Mouse (Mus musculus): ENCODE data around the gene Gm1330.

DNA sequence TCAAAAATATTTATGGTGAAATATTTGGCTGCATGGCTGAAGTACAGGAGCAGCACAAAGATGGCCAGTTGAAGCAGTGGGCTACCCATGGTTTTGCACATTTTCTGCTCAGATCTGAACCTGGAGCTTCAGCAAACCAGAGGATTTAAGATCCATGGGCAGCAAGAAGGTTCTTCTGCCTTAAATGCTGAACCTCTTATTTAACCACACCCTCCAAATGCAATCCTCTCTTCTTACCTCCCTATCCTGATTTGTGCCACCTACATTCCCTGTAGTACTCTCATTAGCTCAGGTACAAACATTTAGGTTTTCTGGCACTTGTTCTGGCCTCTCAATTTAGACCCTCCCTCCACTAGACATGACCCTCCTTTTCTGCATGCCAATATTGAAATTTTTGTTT lies at the start of gene Gm1330:
- TF ChIP-seq USF1 (IDR thresholded peaks at IDR 0.05; ENCODE audit: low read depth, low read length) (no peak), EP300 (IDR thresholded peaks at IDR 0.05; ENCODE audit: low read depth in 1 of 2, low read length in 2 of 2) (no peak), CTCF (IDR thresholded peaks at IDR 0.05 in 2 of 3, conservative IDR thresholded peaks at IDR 0.05 in 1 of 3; ENCODE audit: control insufficient read depth in 1 of 3, insufficient read depth in 1 of 3, low read depth in 2 of 3, low read length in 3 of 3, poor library complexity in 1 of 3, severe bottlenecking in 1 of 3) (no peak), POLR2A (IDR thresholded peaks at IDR 0.05; ENCODE audit: control insufficient read depth in 1 of 2, insufficient read depth in 1 of 2, low read depth in 1 of 2, low read length in 2 of 2, poor library complexity in 1 of 2) (no peak)

Measured in MEL (cell line).